In genomic region chr11:107919852-107920508, GRCm38 (mm10) we compare ENCODE assay signal across 12 mouse cellular contexts. TPM values are rescaled to one million over a fixed set of nuclear protein-coding genes. Genes with fewer than 3 reads are reported as not detected.
A peak's percentile ranks its signal among the peaks of the same experiment; 100 is the strongest.
DNase-seq lines count a peak whose midpoint lies in the region; ATAC-seq lines count a peak whose summit lies in the region.
"Had no signal": no experiment of that assay in that cellular context is flagged by ENCODE, and none has a peak within 500 bp of the region (broad histone marks: within the 10 kb centered on the region; RNA-seq: fewer than 3 reads in every experiment).

No protein-coding gene starts in this region.

- H3K27ac ChIP-seq in midbrain, embryonic 10.5 days (replicated peaks) = no peak overlapping the region
- H3K27ac ChIP-seq: embryonic facial prominence, embryonic 15.5 days; macrophage had no signal

- ATAC-seq in common myeloid progenitor, adult 5-6 weeks (replicated peaks; ENCODE audit: low read depth, poor library complexity, severe bottlenecking) = peak; percentile 69; the same call in 1 of the 2 replicates

- H3K4me1 ChIP-seq in midbrain, embryonic 10.5 days = peaks cover 18% of the 10 kb centered on the region

- 49% methylated on average over 16 of the region's 16 CpGs for WGBS in midbrain, embryonic 10.5 days

- H3K27me3 ChIP-seq in midbrain, embryonic 10.5 days (ENCODE audit: low read depth, poor library complexity, severe bottlenecking) = peaks cover 17% of the 10 kb centered on the region

- H3K9me3 ChIP-seq in midbrain, embryonic 10.5 days (replicated peaks) = no peaks in the 10 kb centered on the region
- H3K9me3 ChIP-seq: embryonic facial prominence, embryonic 15.5 days had no signal

- H3K36me3 ChIP-seq in midbrain, embryonic 10.5 days = no peaks in the 10 kb centered on the region
- H3K36me3 ChIP-seq: embryonic facial prominence, embryonic 15.5 days had no signal

- peak; percentile 25 for DNase-seq in adrenal gland, postnatal 25 days
- no peak for DNase-seq in adrenal gland, adult 2 months
- peak; percentile 18 to 45 for DNase-seq in layer of hippocampus, adult 18-20 months (ENCODE audit: low spot score in 2 of 2)
- DNase-seq in layer of hippocampus, adult 9-10 months (ENCODE audit: low spot score) = no peak
- peak; percentile 3 for DNase-seq in lung, postnatal 36 days
- DNase-seq in thymus, postnatal 25 days = no peak
- no peak for DNase-seq in midbrain, embryonic 10.5 days (ENCODE audit: low spot score)
- DNase-seq: thymus, postnatal 36 days had no signal

- H3K4me3 ChIP-seq in midbrain, embryonic 10.5 days = no peak overlapping the region
- H3K4me3 ChIP-seq: embryonic facial prominence, embryonic 15.5 days had no signal

RNA-seq across cellular contexts. Expression of gene Cacng5, which starts 5.1 kb away (rescaled TPM):
- 0.15 TPM in 1 of 2 replicates, not detected in the other for total RNA-seq in adrenal gland, postnatal 25 days (2021)
- total RNA-seq in adrenal gland, adult 2 months (2021) = under 1 TPM; 0.14 to 0.17 TPM
- polyA plus RNA-seq in adrenal gland, adult 2 months (2012; rRNA removed) = 0.12 and 0.29 TPM in 2 replicates
- 10 to 100 TPM; 11.0 to 13.2 TPM for total RNA-seq in layer of hippocampus, adult 18-20 months (2021)
- total RNA-seq in common myeloid progenitor, adult 5-6 weeks (2017) = not detected in 2 replicates
- polyA plus RNA-seq in midbrain, embryonic 10.5 days (2016; fragmentation: Nextera tagmentation; extraction: Ambion mirVana) = 1.2 and 1.7 TPM in 2 replicates
- polyA plus RNA-seq: C2C12, macrophage had no signal

Comparison
In these comparisons a context has a peak if more than half of its experiments do, and no peak if none do; other contexts are left out.
1. DNase-seq: peak in adrenal gland, postnatal 25 days (single experiment), layer of hippocampus, adult 18-20 months (2 of 2) and lung, postnatal 36 days (single experiment); none in adrenal gland, adult 2 months (single experiment), layer of hippocampus, adult 9-10 months (single experiment), thymus, postnatal 25 days (single experiment) and midbrain, embryonic 10.5 days (single experiment).
2. RNA of gene Cacng5, which starts 5.1 kb away (total RNA-seq): 11.0 to 13.2 TPM in layer of hippocampus, adult 18-20 months; 0.14 to 0.17 TPM in adrenal gland, adult 2 months, 0.15 TPM in adrenal gland, postnatal 25 days and not detected in common myeloid progenitor, adult 5-6 weeks; every median in the first group is over 10 times any median in the second.